Mouse (Mus musculus): ENCODE measurements around the gene Supt5.

DNA sequence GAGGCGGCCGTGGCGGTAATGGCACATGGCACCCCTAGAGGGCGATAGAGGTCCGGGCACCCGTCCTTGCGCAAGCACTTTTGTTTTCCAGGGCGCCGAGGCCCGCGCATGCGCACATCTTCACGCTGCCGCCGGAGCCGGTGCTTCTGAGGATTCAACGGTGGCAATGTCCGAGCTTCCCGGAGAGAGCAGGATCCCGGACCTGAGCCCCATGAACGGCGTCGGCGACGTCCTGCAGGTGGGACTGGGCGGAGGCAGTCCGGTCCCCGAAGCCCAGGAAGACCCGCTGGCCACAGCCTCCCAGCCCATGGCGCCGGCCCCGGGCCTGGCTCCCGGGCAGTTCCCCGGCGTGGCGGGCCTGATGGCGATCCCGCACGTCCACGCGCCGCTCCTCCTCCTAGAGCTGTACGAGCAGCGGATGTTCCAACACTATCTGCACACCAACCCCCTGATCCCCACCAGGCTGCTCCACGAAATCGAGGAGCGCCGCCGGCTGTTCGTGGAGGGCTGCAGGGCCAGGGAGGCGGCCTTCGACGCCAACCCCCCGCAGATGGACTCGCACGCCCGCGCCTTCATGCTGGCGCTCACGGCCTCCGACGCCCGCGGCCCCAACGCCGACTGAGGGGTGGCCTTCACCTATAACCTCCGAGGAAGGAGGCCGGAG, 60.8 kb downstream of the Supt5 start, which contains the start of gene Eid2b:
- TF ChIP-seq CTCF (conservative IDR thresholded peaks at IDR 0.05; ENCODE audit: insufficient read depth, insufficient read length, low read depth, low read length) (peak; percentile 80), POLR2A (IDR thresholded peaks at IDR 0.05; ENCODE audit: low read depth, low read length) (no peak)

Data from kidney, adult 2 months (tissue).